Mouse (Mus musculus) CD4-positive helper T cell, adult 2 months (primary cell): Measurements from ENCODE around the gene Mpped2.

Experiments used
- DNase-seq: peaks from one replicate; pipeline ENCODE4 v3.0.0-alpha.2; 2012; ENCODE audit warnings: low read depth, missing footprints, low spot score

The Mpped2 gene

GRCm38 (mm10) chr2:106746211-106746610 is 53.1 kb downstream of the Mpped2 start:
- DNase-seq: no peak

- no peak for DNase-seq
Observed at GRCm38 (mm10) chr2:106746905-106747304, 53.8 kb downstream of the Mpped2 start.

GRCm38 (mm10) chr2:106747342-106747741 is 54.3 kb downstream of the Mpped2 start:
- DNase-seq: no peak

- DNase-seq: no peak
Observed at GRCm38 (mm10) chr2:106750878-106751277, 57.8 kb downstream of the Mpped2 start.

- no peak for DNase-seq
Observed at GRCm38 (mm10) chr2:106753703-106754102, 60.6 kb downstream of the Mpped2 start.

GRCm38 (mm10) chr2:106754696-106755095 is 61.6 kb downstream of the Mpped2 start:
- no peak for DNase-seq

GRCm38 (mm10) chr2:106756354-106757103 is 63.5 kb downstream of the Mpped2 start:
- DNase-seq: no peak

- DNase-seq: no peak
Observed at GRCm38 (mm10) chr2:106762920-106763319, 69.9 kb downstream of the Mpped2 start.

GRCm38 (mm10) chr2:106769236-106769635 is 76.2 kb downstream of the Mpped2 start:
- DNase-seq: no peak

- no peak for DNase-seq
Observed at GRCm38 (mm10) chr2:106772643-106773042, 79.6 kb downstream of the Mpped2 start.

- no peak for DNase-seq
Observed at GRCm38 (mm10) chr2:106774251-106775196, 81.5 kb downstream of the Mpped2 start.

GRCm38 (mm10) chr2:106775994-106776393 is 82.9 kb downstream of the Mpped2 start:
- DNase-seq: no peak

- DNase-seq: no peak
Observed at GRCm38 (mm10) chr2:106778861-106779516, 85.9 kb downstream of the Mpped2 start.

- DNase-seq: no peak
Observed at GRCm38 (mm10) chr2:106781181-106782179, 88.4 kb downstream of the Mpped2 start.

GRCm38 (mm10) chr2:106783311-106783710 is 90.2 kb downstream of the Mpped2 start:
- DNase-seq: no peak

GRCm38 (mm10) chr2:106788055-106788454 is 95.0 kb downstream of the Mpped2 start:
- DNase-seq: no peak

- DNase-seq: no peak
Observed at GRCm38 (mm10) chr2:106788573-106788972, 95.5 kb downstream of the Mpped2 start.

- DNase-seq: no peak
Observed at GRCm38 (mm10) chr2:106789694-106790328, 96.7 kb downstream of the Mpped2 start.

GRCm38 (mm10) chr2:106790329-106790701 is 97.2 kb downstream of the Mpped2 start:
- no peak for DNase-seq

GRCm38 (mm10) chr2:106796246-106796645 is 103.2 kb downstream of the Mpped2 start:
- no peak for DNase-seq
